ENCODE assay signal across 22 mouse cellular contexts in genomic region chr6:138552144-138552543, GRCm38 (mm10). TPM values are rescaled to one million over a fixed set of nuclear protein-coding genes. Genes with fewer than 3 reads are reported as not detected.
DNase-seq lines count a peak whose midpoint lies in the region; TF ChIP-seq lines count a peak whose summit lies in the region.
"Had no signal": no experiment of that assay in that cellular context is flagged by ENCODE, and none has a peak within 500 bp of the region (broad histone marks: within the 10 kb centered on the region; RNA-seq: fewer than 3 reads in every experiment).

No protein-coding gene starts in this region.

- peak overlapping the region; percentile 19; the same call in 1 of the 2 replicates for H3K27ac ChIP-seq in layer of hippocampus, adult 2 months
- H3K27ac ChIP-seq: embryonic facial prominence, embryonic 15.5 days; forebrain, embryonic 10.5 days; gastrocnemius, adult 2 months; hindbrain, embryonic 10.5 days; hindbrain, embryonic 14.5 days had no signal

- no peak for TF ChIP-seq CTCF in layer of hippocampus, adult 2 months (conservative IDR thresholded peaks at IDR 0.05)

- intact Hi-C loops in left cerebral cortex, postnatal 14 days (cut with DNase I): no loop called here

- no peak overlapping the region for H3K4me3 ChIP-seq in layer of hippocampus, adult 2 months
- H3K4me3 ChIP-seq: embryonic facial prominence, embryonic 15.5 days; erythroblast, embryonic 14.5 days; forebrain, embryonic 10.5 days; gastrocnemius, adult 2 months; heart, embryonic 12.5 days; hindbrain, embryonic 10.5 days had no signal

- DNase-seq in embryo, embryonic 11 days: peak; percentile 17
- no peak for DNase-seq in embryo, embryonic 9.5 days (ENCODE audit: extremely low spot score)
- no peak for DNase-seq in layer of hippocampus, adult 2 months (ENCODE audit: low spot score in 2 of 2)
- DNase-seq in layer of hippocampus, adult 9-10 months (ENCODE audit: low spot score): no peak
- peak; percentile 37 for DNase-seq in lung, postnatal 10 days
- no peak for DNase-seq in lung, postnatal 4 days
- DNase-seq in left cerebral cortex, postnatal 14 days (ENCODE audit: low spot score in 2 of 2): no peak
- DNase-seq: adrenal gland, postnatal 10 days; cerebellum, adult 11 months; cerebellum, adult 8-10 months; cerebellum, postnatal 14 days; gastrocnemius, adult 2 months; gastrocnemius, postnatal 25 days had no signal

RNA-seq across cellular contexts. Expression of gene Lmo3, which starts 29.6 kb away (rescaled TPM):
- total RNA-seq in layer of hippocampus, adult 2 months (2021): 100 to 1,000 TPM; 200 to 201 TPM
- total RNA-seq in left cerebral cortex, postnatal 14 days (2021): 100 to 1,000 TPM; 145 to 192 TPM
- total RNA-seq: common myeloid progenitor, adult 5-6 weeks; gastrocnemius, adult 2 months; gastrocnemius, postnatal 25 days; granulocyte monocyte progenitor cell, adult 5-6 weeks; MEL had no signal

Comparison
In these comparisons a context has a peak if more than half of its experiments do, and no peak if none do; other contexts are left out.
1. DNase-seq: peak in embryo, embryonic 11 days (single experiment) and lung, postnatal 10 days (single experiment); none in embryo, embryonic 9.5 days (single experiment), layer of hippocampus, adult 2 months (0 of 2), layer of hippocampus, adult 9-10 months (single experiment), lung, postnatal 4 days (0 of 2) and left cerebral cortex, postnatal 14 days (0 of 2).